Mouse (Mus musculus) limb, embryonic 15.5 days (tissue): ENCODE data around the gene Pimreg. TPM values are rescaled to one million over a fixed set of nuclear protein-coding genes. Genes with fewer than 3 reads are reported as not detected.

Experiments
- ATAC-seq: fragments of 200-750 bp; cut with Nextera tagmentation; 2 replicates; pipeline ENCODE4 v1.8.0; 2017; ENCODE audit warnings: low read depth, moderate TSS enrichment; ENCODE audit not compliant: insufficient number of reproducible peaks, low FRiP score, low TSS enrichment
- H3K27ac ChIP-seq: fragments of 300-500 bp; sonication (generic); 2 replicates; pipeline ENCODE4 v1.5.1; 2015; ENCODE audit warnings: moderate library complexity, mild to moderate bottlenecking, inconsistent platforms
- H3K27me3 ChIP-seq: fragments of 300-500 bp; sonication (generic); 2 replicates; pipeline ENCODE4 v1.6.1; 2015; ENCODE audit warnings: inconsistent platforms
- H3K36me3 ChIP-seq: fragments of 300-500 bp; sonication (generic); 2 replicates; pipeline ENCODE4 v1.6.1; 2015; ENCODE audit warnings: inconsistent platforms
- H3K4me1 ChIP-seq: fragments of 300-500 bp; sonication (generic); 2 replicates; pipeline ENCODE4 v1.6.1; 2015; ENCODE audit warnings: inconsistent platforms
- H3K4me2 ChIP-seq: fragments of 300-500 bp; sonication (generic); 2 replicates; pipeline ENCODE4 v1.6.1; 2015; ENCODE audit warnings: mild to moderate bottlenecking, inconsistent platforms
- H3K4me3 ChIP-seq: fragments of 300-500 bp; sonication (generic); 2 replicates; pipeline ENCODE4 v1.5.1; 2015; ENCODE audit warnings: mild to moderate bottlenecking, inconsistent platforms
- H3K9ac ChIP-seq: fragments of 300-500 bp; sonication (generic); 2 replicates; pipeline ENCODE4 v1.6.1; 2015; ENCODE audit warnings: inconsistent platforms
- H3K9me3 ChIP-seq: fragments of 300-500 bp; sonication (generic); 2 replicates; pipeline ENCODE4 v1.6.1; 2016; ENCODE audit warnings: inconsistent platforms
- WGBS: fragments of 180-500 bp; shearing (Covaris S2); methylation state at CpG from one replicate; pipeline ENCODE4 v1.1.7; 2015; 5-methylcytosine and 5-hydroxymethylcytosine counted together
- polyA plus RNA-seq: library from polyadenylated mRNA; unstranded; fragments of >200 nt; fragmentation: Nextera tagmentation; extraction: Ambion mirVana; gene quantifications from 2 replicates; pipeline ENCODE4 v1.2.1, GENCODE M21; 2015

Gene Pimreg
- polyA plus RNA-seq: 79.2 and 86.1 TPM in 2 replicates

- peaks cover 25% of the 10 kb centered on the region for H3K4me1 ChIP-seq
- peak within 1 kb of the TSS; percentile 70 for H3K4me3 ChIP-seq
- H3K4me2 ChIP-seq: peak within 1 kb of the TSS; percentile 96
- no peaks in the 10 kb centered on the region for H3K9me3 ChIP-seq
- peak within 1 kb of the TSS; percentile 44 for H3K9ac ChIP-seq
- peak; percentile 89 for ATAC-seq
- peaks cover 9% of the 10 kb centered on the region; the same call in 1 of the 2 replicates for H3K27me3 ChIP-seq
- H3K27ac ChIP-seq: peak within 1 kb of the TSS; percentile 47
- H3K36me3 ChIP-seq: peaks cover 21% of the 10 kb centered on the region
- WGBS: under 1% methylated on average over 52 of the region's 52 CpGs
Observed at GRCm38 (mm10) chr11:72041768-72042607, at the start of gene Pimreg. Gene Pimreg (plus strand): TSS chr11:72042032.

- Histone ChIP-seq H3K4me2 (no peak overlapping the region), H3K27me3 (no peaks in the 10 kb centered on the region), H3K36me3 (no peaks in the 10 kb centered on the region), H3K27ac (no peak overlapping the region), H3K4me1 (peaks cover 12% of the 10 kb centered on the region), H3K9me3 (no peaks in the 10 kb centered on the region), H3K9ac (no peak overlapping the region), H3K4me3 (no peak overlapping the region)
- 80% methylated on average over 12 of the region's 12 CpGs for WGBS
- ATAC-seq: no peak
Observed at GRCm38 (mm10) chr11:71992438-71992837, 49.4 kb upstream of the Pimreg start.

- peaks cover 12% of the 10 kb centered on the region for H3K4me1 ChIP-seq
- no peaks in the 10 kb centered on the region for H3K36me3 ChIP-seq
- 17% methylated on average over 9 of the region's 9 CpGs for WGBS
- peak overlapping the region; percentile 51; the same call in 1 of the 2 replicates for H3K27ac ChIP-seq
- no peaks in the 10 kb centered on the region for H3K27me3 ChIP-seq
- H3K9me3 ChIP-seq: no peaks in the 10 kb centered on the region
- no peak overlapping the region for H3K4me3 ChIP-seq
- ATAC-seq: 0 out of 2 replicates have a peak, but pooled peaks have one; percentile 24
- peak overlapping the region; percentile 32 for H3K4me2 ChIP-seq
- H3K9ac ChIP-seq: no peak overlapping the region
Observed at GRCm38 (mm10) chr11:71995968-71996511, 45.8 kb upstream of the Pimreg start.

- no peaks in the 10 kb centered on the region for H3K36me3 ChIP-seq
- H3K9me3 ChIP-seq: no peaks in the 10 kb centered on the region
- no peak overlapping the region for H3K4me2 ChIP-seq
- H3K27me3 ChIP-seq: no peaks in the 10 kb centered on the region
- no peak overlapping the region for H3K4me3 ChIP-seq
- no peak overlapping the region for H3K27ac ChIP-seq
- H3K9ac ChIP-seq: no peak overlapping the region
- 34% methylated on average over 11 of the region's 11 CpGs for WGBS
- peaks cover 12% of the 10 kb centered on the region for H3K4me1 ChIP-seq
- ATAC-seq: no peak
Observed at GRCm38 (mm10) chr11:71996805-71997204, 45.0 kb upstream of the Pimreg start.

- no peak overlapping the region for H3K4me3 ChIP-seq
- H3K9ac ChIP-seq: no peak overlapping the region
- no peaks in the 10 kb centered on the region for H3K36me3 ChIP-seq
- H3K4me1 ChIP-seq: peaks cover 12% of the 10 kb centered on the region
- no peak overlapping the region for H3K4me2 ChIP-seq
- ATAC-seq: no peak
- H3K27me3 ChIP-seq: no peaks in the 10 kb centered on the region
- no peaks in the 10 kb centered on the region for H3K9me3 ChIP-seq
- 85% methylated on average over 6 of the region's 6 CpGs for WGBS
- no peak overlapping the region for H3K27ac ChIP-seq
Observed at GRCm38 (mm10) chr11:72000194-72000593, 41.6 kb upstream of the Pimreg start.

- Histone ChIP-seq H3K27ac (no peak overlapping the region), H3K4me1 (no peaks in the 10 kb centered on the region; the same call in 1 of the 2 replicates), H3K9ac (no peak overlapping the region), H3K9me3 (no peaks in the 10 kb centered on the region), H3K27me3 (no peaks in the 10 kb centered on the region), H3K4me3 (no peak overlapping the region), H3K36me3 (no peaks in the 10 kb centered on the region), H3K4me2 (no peak overlapping the region)
- 46% methylated on average over 13 of the region's 13 CpGs for WGBS
- no peak for ATAC-seq
Observed at GRCm38 (mm10) chr11:72002138-72002853, 39.5 kb upstream of the Pimreg start.

GRCm38 (mm10) chr11:72003171-72003570 lies 38.7 kb upstream of the Pimreg start:
- Histone ChIP-seq H3K27me3 (no peaks in the 10 kb centered on the region), H3K27ac (no peak overlapping the region), H3K9ac (no peak overlapping the region), H3K4me1 (no peaks in the 10 kb centered on the region; the same call in 1 of the 2 replicates), H3K9me3 (no peaks in the 10 kb centered on the region), H3K4me2 (no peak overlapping the region), H3K36me3 (no peaks in the 10 kb centered on the region), H3K4me3 (no peak overlapping the region)
- ATAC-seq: no peak
- 21% methylated on average over 9 of the region's 9 CpGs for WGBS

GRCm38 (mm10) chr11:72005547-72005946 lies 36.3 kb upstream of the Pimreg start:
- no peaks in the 10 kb centered on the region for H3K27me3 ChIP-seq
- no peaks in the 10 kb centered on the region for H3K9me3 ChIP-seq
- no peak overlapping the region for H3K9ac ChIP-seq
- whole genome bisulfite sequencing: 83% methylated on average over 6 of the region's 6 CpGs
- peaks cover 7% of the 10 kb centered on the region; the same call in 1 of the 2 replicates for H3K4me1 ChIP-seq
- H3K36me3 ChIP-seq: no peaks in the 10 kb centered on the region
- H3K27ac ChIP-seq: no peak overlapping the region
- ATAC-seq: no peak
- no peak overlapping the region for H3K4me3 ChIP-seq
- no peak overlapping the region for H3K4me2 ChIP-seq

GRCm38 (mm10) chr11:72010367-72010766 lies 31.5 kb upstream of the Pimreg start:
- H3K4me1 ChIP-seq: peaks cover 9% of the 10 kb centered on the region; the same call in 1 of the 2 replicates
- no peak overlapping the region for H3K4me3 ChIP-seq
- H3K27ac ChIP-seq: no peak overlapping the region
- H3K36me3 ChIP-seq: no peaks in the 10 kb centered on the region
- H3K9me3 ChIP-seq: no peaks in the 10 kb centered on the region
- H3K4me2 ChIP-seq: no peak overlapping the region
- WGBS: 23% methylated on average over 5 of the region's 5 CpGs
- no peak for ATAC-seq
- no peak overlapping the region for H3K9ac ChIP-seq
- no peaks in the 10 kb centered on the region for H3K27me3 ChIP-seq

- Histone ChIP-seq H3K36me3 (no peaks in the 10 kb centered on the region), H3K9me3 (no peaks in the 10 kb centered on the region), H3K4me2 (no peak overlapping the region), H3K4me1 (peaks cover 9% of the 10 kb centered on the region; the same call in 1 of the 2 replicates), H3K9ac (no peak overlapping the region), H3K27me3 (no peaks in the 10 kb centered on the region), H3K4me3 (no peak overlapping the region), H3K27ac (no peak overlapping the region)
- ATAC-seq: no peak
- WGBS: 51% methylated on average over 9 of the region's 9 CpGs
Observed at GRCm38 (mm10) chr11:72010940-72011722, 30.7 kb upstream of the Pimreg start.

GRCm38 (mm10) chr11:72011955-72012354 lies 29.9 kb upstream of the Pimreg start:
- no peak overlapping the region for H3K27ac ChIP-seq
- H3K4me2 ChIP-seq: no peak overlapping the region
- H3K27me3 ChIP-seq: no peaks in the 10 kb centered on the region
- WGBS: 47% methylated on average over 1 of the region's 1 CpGs
- H3K4me1 ChIP-seq: peaks cover 9% of the 10 kb centered on the region; the same call in 1 of the 2 replicates
- no peak for ATAC-seq
- no peak overlapping the region for H3K9ac ChIP-seq
- H3K4me3 ChIP-seq: no peak overlapping the region
- no peaks in the 10 kb centered on the region for H3K36me3 ChIP-seq
- no peaks in the 10 kb centered on the region for H3K9me3 ChIP-seq
